Mouse (Mus musculus) heart, adult 9 months (tissue): ENCODE data around the gene Setd3.

Experiments used
- DNase-seq, 2 experiments: peaks; one replicate each; pipeline ENCODE4 v3.0.0; 2022; ENCODE audit warnings: low spot score in 2 of 2

The Setd3 gene

GRCm38 (mm10) chr12:108072907-108073306 lies 106.2 kb downstream of the Setd3 start:
- DNase-seq, result no peak

- no peak for DNase-seq
Observed at GRCm38 (mm10) chr12:108070685-108071662, 108.1 kb downstream of the Setd3 start.

- DNase-seq, result no peak
Observed at GRCm38 (mm10) chr12:108069504-108069903, 109.6 kb downstream of the Setd3 start.

DNA sequence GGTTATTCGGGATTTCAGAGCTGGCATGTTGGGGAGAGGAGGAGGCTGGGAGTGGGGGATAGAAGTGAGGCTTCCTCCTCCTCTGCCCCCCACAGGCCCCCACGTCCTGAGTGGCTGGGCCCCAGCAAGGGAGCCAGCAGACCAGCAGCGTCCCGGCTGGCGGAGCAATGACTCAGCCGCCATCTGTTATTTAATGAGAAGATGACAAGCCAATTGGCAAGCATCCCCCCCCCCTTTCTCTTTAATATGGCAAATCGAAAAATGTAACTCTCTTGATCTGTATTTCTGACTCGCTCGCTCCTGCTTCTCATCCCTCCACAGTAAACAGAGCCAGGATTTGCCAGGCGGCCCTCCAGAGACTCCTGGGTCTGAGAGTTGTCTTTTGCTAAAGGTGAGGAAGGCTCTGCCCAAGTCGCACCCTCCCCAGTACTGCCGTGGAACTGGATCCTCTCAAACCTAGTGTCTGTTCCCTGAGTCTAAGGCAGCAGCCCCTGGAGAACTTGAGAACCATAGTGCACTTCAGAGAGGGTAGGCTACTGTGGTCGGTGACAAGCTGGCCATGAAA lies 111.2 kb downstream of the Setd3 start:
- DNase-seq, result no peak

DNA sequence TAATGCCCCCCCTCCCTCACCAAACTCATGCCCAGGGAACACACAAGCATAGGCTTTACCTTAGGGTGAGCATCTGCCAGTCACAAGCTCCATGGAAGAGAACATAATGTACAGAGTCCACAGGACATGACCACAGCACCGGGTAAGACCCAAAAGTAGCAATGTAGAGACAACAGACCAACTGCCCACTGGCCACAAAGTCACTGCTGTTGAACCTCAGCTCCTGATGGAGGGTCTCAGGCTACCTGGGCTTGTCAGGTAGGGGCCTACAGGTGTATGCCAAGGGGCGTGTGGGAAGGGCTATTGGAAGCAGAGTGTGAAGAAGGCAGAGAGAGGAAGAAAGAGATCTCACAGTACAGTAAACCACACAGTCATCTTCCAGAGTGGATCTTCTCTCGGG lies 111.9 kb downstream of the Setd3 start:
- DNase-seq, result no peak

- no peak for DNase-seq
Observed at GRCm38 (mm10) chr12:108064396-108064998, 114.6 kb downstream of the Setd3 start.

DNA sequence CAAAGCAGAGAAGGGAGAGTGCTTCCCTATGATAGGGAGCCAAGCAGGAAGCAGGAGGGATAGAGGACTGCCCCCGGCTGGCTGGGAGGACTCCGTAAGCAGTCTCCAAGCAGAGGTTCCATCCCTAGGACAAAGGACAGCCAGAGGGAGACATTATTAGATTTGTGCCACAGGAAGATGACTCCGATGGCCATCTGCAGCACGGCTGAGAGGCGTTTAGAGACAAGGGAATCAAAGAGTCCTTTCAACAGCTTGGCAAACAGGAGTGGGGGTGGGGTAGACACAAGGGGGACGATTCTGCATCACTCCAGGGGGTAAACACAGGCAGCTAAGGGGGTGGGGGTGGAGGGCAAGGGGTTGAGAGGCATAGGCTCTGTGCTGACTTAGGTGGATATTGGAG lies 115.1 kb downstream of the Setd3 start:
- no peak for DNase-seq

DNA sequence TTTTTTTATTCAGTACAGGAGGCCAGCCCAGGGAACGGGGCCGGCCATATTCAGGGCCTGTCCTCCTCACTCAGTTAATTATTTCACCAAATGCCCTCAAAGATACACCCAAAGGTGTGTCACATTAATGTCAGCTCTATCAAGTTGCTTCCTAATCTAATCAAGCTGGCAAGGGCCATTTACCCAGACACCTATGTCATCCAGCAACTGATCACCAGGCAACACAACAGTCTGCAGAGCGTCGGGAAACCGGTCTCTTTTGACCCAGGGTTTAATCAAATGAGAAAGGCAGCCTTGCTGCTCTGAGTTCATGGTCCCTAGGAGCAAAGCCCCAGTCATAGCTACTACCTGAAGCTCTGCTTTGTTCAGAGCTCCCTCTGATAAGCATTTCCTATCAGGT lies 117.0 kb downstream of the Setd3 start:
- DNase-seq, result no peak

DNA sequence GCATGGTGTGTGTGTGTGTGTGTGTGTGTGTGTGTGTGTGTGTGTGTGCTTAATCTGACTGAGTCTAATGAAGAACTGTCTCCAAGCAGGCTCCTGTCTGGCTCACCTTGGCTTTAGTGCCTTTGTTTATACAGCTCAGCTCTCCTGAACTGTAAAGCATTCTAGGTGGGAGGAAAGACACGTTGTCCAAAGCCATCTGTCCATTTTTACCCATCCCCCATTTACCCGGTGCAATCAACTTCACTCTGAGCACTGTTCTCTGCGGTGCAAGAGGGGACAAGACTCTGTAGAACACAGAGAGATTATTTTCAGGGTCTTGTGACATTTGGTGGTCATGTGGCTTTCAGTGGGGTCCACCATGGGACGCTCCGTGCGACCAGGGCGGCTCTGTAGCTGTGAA lies 117.5 kb downstream of the Setd3 start:
- no peak for DNase-seq
